Mouse (Mus musculus) gonadal fat pad, adult 2 months (tissue): ENCODE data around the gene Itga3. TPM values are rescaled to one million over a fixed set of nuclear protein-coding genes. Genes with fewer than 3 reads are reported as not detected.

ENCODE experiments used
- DNase-seq: peaks from one replicate; pipeline ENCODE4 v3.0.0-alpha.2; 2012; ENCODE audit warnings: low read depth
- polyA plus RNA-seq: library from polyadenylated mRNA; depleted of rRNA; stranded (reverse); fragments of >200 nt; gene quantifications from 2 replicates; pipeline ENCODE4 v1.2.3, GENCODE M21; 2012; rRNA removed

Itga3 gene
- polyA plus RNA-seq, 1 experiment: 38.2 TPM

DNA sequence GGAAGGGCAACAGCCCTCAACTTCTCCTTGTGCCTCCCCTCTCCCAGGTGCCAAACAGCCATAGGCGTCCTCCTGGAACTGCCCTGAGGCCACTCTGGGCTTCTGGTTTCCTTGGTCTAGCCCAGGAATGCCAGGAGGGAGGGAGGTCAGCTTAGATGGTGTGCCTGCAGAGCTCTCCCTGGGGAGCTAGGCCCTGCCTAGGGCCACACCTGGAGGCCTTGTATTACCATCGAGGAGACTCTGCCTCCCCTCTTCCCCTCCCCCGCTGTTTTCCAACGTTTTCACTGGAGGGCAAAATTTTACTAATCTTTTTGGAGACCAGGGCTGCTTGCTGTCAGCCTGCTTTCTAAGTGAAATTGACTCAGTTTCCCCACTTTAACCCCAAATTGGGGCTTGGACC lies 70.6 kb downstream of the Itga3 start:
- no peak for DNase-seq

DNA sequence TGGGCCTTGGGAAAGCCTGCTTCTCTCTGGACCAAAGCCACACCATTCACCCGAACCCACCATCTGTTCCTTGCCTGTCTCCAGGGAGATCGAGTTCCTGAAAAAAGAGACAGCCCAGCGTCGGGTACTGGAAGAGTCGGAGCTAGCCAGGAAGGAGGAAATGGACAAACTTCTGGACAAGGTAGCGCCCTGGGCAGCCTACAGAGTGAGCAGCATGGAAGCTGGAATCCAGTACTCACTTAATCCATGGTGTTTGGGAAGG lies 71.7 kb downstream of the Itga3 start:
- DNase-seq: no peak

DNA sequence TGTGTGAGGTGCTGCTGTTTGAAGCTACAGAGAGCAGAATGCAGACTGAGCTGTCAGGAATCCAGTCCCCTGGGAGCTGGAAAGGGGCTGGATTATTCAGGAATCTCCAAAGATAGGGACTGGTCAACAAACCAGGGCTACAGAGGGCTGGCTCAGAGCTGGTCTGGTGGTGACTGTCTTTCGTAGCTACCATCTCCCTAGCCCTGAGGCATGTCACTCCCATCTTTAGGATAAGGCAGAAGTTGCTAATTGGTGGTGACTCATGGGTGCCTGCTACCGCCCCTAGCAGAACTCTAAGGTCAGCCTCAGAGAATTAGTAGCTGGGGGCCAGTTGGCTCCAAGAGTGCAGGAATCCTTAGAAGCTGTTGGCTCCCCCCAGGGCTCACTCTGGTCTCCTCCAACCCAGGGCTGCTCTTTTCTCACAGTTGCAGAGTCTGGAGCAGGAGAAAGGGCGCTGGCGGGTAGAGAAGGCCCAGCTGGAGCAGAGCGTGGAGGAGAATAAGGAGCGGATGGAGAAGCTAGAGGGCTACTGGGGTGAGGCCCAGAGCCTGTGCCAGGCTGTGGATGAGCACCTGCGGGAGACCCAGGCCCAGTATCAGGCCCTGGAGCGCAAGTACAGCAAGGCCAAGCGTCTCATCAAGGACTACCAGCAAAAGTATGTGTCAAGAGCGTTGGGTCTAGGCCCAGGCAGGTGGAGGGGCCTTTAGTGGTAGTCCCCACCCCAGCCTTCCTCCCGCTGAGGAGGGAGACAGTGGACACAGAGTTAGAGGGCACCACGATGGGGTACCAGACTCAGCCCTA lies 72.3 kb downstream of the Itga3 start:
- DNase-seq: no peak

- DNase-seq: no peak
These were observed 73.9 kb downstream of the Itga3 start for GRCm38 (mm10) chr11:95002705-95003104.

GRCm38 (mm10) chr11:95001584-95002347 lies 74.8 kb downstream of the Itga3 start:
- DNase-seq: no peak

DNA sequence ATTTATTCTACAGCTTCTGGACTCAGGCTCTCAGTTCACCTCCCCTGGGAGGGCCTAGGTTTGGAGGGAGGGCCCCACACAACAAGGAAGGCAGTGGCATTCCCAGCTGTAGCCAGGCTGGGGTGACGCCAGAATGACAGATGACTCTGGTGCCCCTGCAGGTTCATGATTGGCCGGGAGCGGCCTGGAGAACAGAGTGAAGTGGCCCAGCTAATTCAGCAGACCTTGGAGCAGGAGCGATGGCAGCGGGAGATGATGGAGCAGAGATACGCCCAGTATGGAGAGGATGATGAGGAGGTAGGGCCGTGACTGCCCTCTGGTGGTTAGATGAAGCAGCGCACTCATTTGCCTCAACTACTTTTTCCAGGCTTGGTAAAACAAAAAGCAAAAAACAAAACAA lies 75.5 kb downstream of the Itga3 start:
- DNase-seq: no peak

- no peak for DNase-seq
These were observed 76.1 kb downstream of the Itga3 start for GRCm38 (mm10) chr11:95000548-95000947.

GRCm38 (mm10) chr11:95000128-95000527 lies 76.5 kb downstream of the Itga3 start:
- DNase-seq: no peak

GRCm38 (mm10) chr11:94998041-94998531 lies 78.5 kb downstream of the Itga3 start:
- no peak for DNase-seq

GRCm38 (mm10) chr11:94997596-94997995 lies 79.0 kb downstream of the Itga3 start:
- DNase-seq: no peak

DNA sequence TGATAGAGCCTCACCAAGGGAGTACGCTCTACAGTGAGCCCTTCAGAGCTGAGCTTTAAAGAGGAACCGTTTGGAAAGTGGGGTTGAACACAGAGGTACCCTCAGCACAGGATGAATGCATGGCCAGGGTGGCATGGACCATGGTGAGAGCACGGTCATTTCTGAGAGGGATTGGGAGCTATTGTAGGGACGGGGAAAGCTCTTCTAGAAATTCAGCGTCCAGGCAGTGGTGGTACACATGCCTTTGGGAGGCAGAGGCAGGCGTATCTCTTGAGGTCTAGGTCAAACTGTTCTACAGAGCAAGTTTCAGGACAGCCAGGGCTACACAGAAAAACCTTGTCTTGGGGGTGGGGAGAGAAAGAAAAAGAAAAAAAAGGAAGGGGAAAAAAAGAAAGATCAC lies 79.6 kb downstream of the Itga3 start:
- no peak for DNase-seq

GRCm38 (mm10) chr11:94996101-94996500 lies 80.5 kb downstream of the Itga3 start:
- DNase-seq: no peak

DNA sequence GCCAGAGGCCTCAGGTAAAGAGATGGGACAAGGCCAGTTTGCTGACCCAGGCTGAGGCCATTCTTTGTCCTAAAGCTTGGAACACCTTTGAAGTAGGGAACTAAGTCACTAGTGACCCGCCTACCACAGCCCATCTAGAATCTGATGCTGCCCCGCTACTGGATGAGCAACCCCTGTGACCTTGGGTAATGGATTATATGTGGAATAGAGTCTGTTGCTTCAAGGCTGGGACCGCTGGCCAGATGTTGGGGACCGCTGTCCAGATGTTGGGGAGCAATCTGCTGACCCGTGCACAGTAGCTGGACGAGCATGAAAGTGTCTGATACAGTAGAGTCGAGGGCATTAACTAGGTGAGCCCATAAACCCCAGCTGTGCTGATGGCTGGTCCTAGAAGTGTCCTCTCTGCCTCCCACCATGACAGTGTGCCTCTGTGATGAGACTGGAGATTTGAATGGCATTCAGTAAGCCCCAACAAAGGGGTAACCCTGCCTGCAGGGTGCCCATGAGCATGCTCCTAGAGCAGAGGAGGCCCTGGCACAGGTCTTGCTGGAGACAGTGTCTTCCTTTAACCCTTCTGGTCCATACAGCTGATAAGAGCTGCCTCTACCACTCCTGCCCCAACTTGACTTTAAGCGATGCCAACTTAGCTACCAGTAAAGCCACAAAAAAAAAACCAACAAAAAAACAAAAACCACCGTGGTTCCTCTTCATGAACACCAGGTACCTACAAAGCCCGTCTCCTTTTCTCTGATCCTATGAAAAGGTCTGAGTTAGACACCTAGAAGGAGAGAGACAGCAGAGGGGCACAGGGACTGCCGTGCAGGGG lies 81.4 kb downstream of the Itga3 start:
- DNase-seq: no peak

Other genes with a start within 250 kb of the Itga3 start
- gene Col1a1, start 140.6 kb downstream of the Itga3 start, polyA plus RNA-seq: 106 and 256 TPM in 2 replicates
- 2.0 and 2.1 TPM in 2 replicates for gene Hils1, start 109.2 kb downstream of the Itga3 start, polyA plus RNA-seq
- gene Sgca, start 100.5 kb downstream of the Itga3 start, polyA plus RNA-seq: 4.8 and 5.5 TPM in 2 replicates
- 34.4 and 44.9 TPM in 2 replicates for gene Ppp1r9b, start 85.8 kb downstream of the Itga3 start, polyA plus RNA-seq
- gene Samd14, start 66.9 kb downstream of the Itga3 start, polyA plus RNA-seq: 3.4 and 4.6 TPM in 2 replicates
- gene Pdk2, start 35.4 kb downstream of the Itga3 start, polyA plus RNA-seq: 143 and 204 TPM in 2 replicates
- 0.07 and 0.29 TPM in 2 replicates for gene Dlx3, start 43.3 kb upstream of the Itga3 start, polyA plus RNA-seq
- gene Dlx4, start 69.5 kb upstream of the Itga3 start, polyA plus RNA-seq: 0.16 and 0.32 TPM in 2 replicates
- 0.09 TPM in 1 of 2 replicates, not detected in the other for gene Tac4, start 184.7 kb upstream of the Itga3 start, polyA plus RNA-seq
- gene Kat7, start 233.4 kb upstream of the Itga3 start, polyA plus RNA-seq: 33.8 and 37.7 TPM in 2 replicates